Mouse (Mus musculus): ENCODE measurements around the gene Immp2l.

DNA sequence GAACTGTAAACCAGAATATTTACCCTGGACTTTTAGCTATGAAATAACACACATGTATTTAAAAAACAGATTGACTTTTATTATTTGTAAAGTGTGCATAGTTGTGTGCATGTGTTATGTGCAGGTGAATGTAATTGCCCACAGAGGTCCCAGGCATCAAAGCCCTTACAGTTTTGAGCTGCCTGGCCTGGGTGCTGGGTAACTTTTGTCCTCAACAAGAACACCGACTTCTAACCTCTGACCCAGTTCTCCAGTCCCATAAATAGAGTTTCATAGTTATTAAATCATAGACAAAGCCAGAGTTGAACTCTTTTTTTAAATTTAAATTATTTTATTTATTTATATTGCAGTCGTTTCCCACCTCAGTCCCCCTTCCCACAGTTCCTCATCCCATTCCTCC, 67.4 kb downstream of the Immp2l start:
- TF ChIP-seq CTCF (conservative IDR thresholded peaks at IDR 0.05; ENCODE audit: insufficient read depth, insufficient read length, low read depth, low read length) (no peak), POLR2A (IDR thresholded peaks at IDR 0.05; ENCODE audit: low read depth, low read length) (no peak)

All from kidney, adult 2 months (tissue).